Mouse (Mus musculus) heart, embryonic 12.5 days (tissue): ENCODE measurements around the gene Amot. TPM values are rescaled to one million over a fixed set of nuclear protein-coding genes. Genes with fewer than 3 reads are reported as not detected.

ENCODE experiments used
- ATAC-seq: fragments of 200-750 bp; cut with Nextera tagmentation; 2 replicates; pipeline ENCODE4 v1.8.0; 2017; ENCODE audit warnings: moderate TSS enrichment, moderate library complexity; ENCODE audit not compliant: insufficient number of reproducible peaks, low FRiP score
- H3K27ac ChIP-seq: fragments of 300-500 bp; sonication (generic); 2 replicates; pipeline ENCODE4 v1.5.1; 2016; ENCODE audit warnings: mild to moderate bottlenecking, moderate library complexity; ENCODE audit not compliant: poor library complexity, severe bottlenecking
- H3K27me3 ChIP-seq: fragments of 300-500 bp; sonication (generic); replicated peaks from 2 replicates; pipeline ENCODE4 v1.6.1; 2016; ENCODE audit warnings: mild to moderate bottlenecking, moderate library complexity
- H3K36me3 ChIP-seq: fragments of 300-500 bp; sonication (generic); 2 replicates; pipeline ENCODE4 v1.6.1; 2016; ENCODE audit warnings: mild to moderate bottlenecking, moderate library complexity
- H3K4me1 ChIP-seq: fragments of 300-500 bp; sonication (generic); replicated peaks from 2 replicates; pipeline ENCODE4 v1.6.1; 2016; ENCODE audit warnings: mild to moderate bottlenecking
- H3K4me2 ChIP-seq: fragments of 300-500 bp; sonication (generic); 2 replicates; pipeline ENCODE4 v1.6.1; 2016; ENCODE audit warnings: mild to moderate bottlenecking, moderate library complexity
- H3K4me3 ChIP-seq: fragments of 300-500 bp; sonication (generic); 2 replicates; pipeline ENCODE4 v1.5.1; 2016; ENCODE audit warnings: mild to moderate bottlenecking
- H3K9ac ChIP-seq: fragments of 300-500 bp; sonication (generic); 2 replicates; pipeline ENCODE4 v1.6.1; 2016; ENCODE audit warnings: mild to moderate bottlenecking, moderate library complexity
- H3K9me3 ChIP-seq: fragments of 300-500 bp; sonication (generic); replicated peaks from 2 replicates; pipeline ENCODE4 v1.6.1; 2016; ENCODE audit warnings: mild to moderate bottlenecking, moderate library complexity
- WGBS: fragments of 180-500 bp; shearing (Covaris S2); methylation state at CpG from one replicate; pipeline ENCODE4 v1.1.7; 2016; 5-methylcytosine and 5-hydroxymethylcytosine counted together
- polyA plus RNA-seq: library from polyadenylated mRNA; unstranded; fragments of >200 nt; fragmentation: Nextera tagmentation; extraction: Ambion mirVana; gene quantifications from 2 replicates; pipeline ENCODE4 v1.2.1, GENCODE M21; 2016

The Amot gene
- polyA plus RNA-seq, 1 experiment from 2014 or later, result 13.5 TPM

DNA sequence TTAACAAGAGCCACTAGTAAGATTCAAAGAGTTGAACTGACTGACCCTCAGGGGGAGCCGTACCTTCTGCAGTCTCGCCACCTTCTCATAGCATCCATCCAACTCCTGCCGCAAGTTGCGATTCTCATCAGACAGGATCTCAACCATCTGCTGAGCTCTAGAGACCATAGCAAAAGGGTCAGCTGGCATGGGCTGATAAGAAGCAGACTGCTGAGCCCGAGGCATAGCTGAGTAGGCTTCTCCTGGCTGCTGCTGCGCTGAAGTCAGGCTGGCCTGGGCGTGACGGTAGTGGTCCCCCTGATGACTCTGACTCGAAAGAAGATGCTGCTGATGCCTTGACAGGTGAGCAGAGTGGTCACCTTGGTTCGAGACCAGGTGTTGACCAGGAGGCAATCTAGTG lies 25.0 kb downstream of the Amot start:
- Histone ChIP-seq H3K4me2 (no peak overlapping the region), H3K4me1 (0 out of 2 replicates have a peak, but pooled peaks cover 5% of the 10 kb centered on the region), H3K9ac (no peak overlapping the region), H3K9me3 (no peaks in the 10 kb centered on the region), H3K27me3 (no peaks in the 10 kb centered on the region), H3K36me3 (peaks cover 9% of the 10 kb centered on the region), H3K27ac (no peak overlapping the region), H3K4me3 (no peak overlapping the region)
- WGBS, result 67% methylated on average over 10 of the region's 10 CpGs
- peak; percentile 87 for ATAC-seq

DNA sequence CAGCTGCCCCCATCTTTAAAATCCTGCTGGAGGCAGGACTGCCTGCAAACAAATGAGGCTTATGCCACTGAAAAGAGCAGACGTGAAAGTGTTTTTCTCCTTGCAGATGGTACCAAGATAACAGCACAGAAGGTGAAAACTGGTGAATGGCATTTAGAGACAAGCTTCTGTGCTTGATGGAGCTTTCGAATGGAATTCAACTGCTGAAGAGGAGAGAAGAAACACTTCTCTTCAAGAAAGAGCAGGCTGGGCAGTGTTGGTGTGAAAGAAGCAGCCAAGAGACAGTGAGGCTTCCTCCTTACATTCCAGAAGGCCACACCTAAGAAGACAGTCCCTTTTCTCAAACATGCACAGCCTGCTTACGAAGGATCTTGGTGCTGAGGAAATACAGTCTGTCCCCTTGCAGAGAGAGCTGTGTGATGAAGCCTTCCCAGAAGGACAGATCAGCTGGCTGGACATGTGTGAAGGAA lies 27.2 kb downstream of the Amot start:
- Histone ChIP-seq H3K9me3 (no peaks in the 10 kb centered on the region), H3K27ac (no peak overlapping the region), H3K9ac (no peak overlapping the region), H3K4me3 (no peak overlapping the region), H3K27me3 (no peaks in the 10 kb centered on the region), H3K4me1 (0 out of 2 replicates have a peak, but pooled peaks cover 5% of the 10 kb centered on the region), H3K36me3 (peaks cover 9% of the 10 kb centered on the region), H3K4me2 (no peak overlapping the region)
- 60% methylated on average over 3 of the region's 3 CpGs for WGBS
- no peak for ATAC-seq

DNA sequence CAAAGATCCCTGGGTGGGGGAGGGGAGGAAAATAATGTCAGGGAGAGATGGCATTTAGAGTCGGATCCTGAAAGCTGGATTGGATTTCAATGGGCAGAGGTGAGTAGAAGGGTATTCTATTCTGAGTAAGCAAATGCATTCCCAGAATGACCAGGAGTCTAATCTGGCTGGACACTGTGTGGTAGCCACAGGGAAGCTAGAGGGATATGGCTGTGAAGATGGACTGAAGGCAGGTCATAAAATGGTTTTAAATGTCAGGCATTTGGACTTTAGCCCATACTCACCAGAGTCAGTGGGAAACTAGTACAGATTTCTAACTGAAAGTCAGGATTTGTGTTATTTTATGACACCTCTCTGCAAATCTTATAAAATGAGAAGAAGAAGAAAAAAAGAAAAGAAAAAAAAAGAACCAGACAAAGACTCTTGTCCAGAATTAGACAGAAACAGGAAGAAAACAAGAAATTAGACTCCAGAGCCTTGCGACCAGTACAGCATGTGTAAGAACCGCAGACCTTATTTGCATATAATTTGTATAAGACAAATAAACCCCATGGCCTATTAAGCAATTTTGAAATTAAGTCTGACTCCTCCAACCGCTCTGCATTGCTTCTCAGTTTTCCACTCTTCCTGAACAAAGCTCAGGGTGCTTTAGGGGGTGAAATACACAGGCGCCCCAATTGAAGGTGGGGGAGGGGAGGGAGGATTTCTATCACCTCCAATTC lies 27.8 kb downstream of the Amot start:
- H3K9me3 ChIP-seq, result no peaks in the 10 kb centered on the region
- no peaks in the 10 kb centered on the region for H3K4me1 ChIP-seq
- peaks cover 9% of the 10 kb centered on the region for H3K36me3 ChIP-seq
- WGBS, result 75% methylated on average over 5 of the region's 5 CpGs
- no peak overlapping the region for H3K4me2 ChIP-seq
- H3K9ac ChIP-seq, result no peak overlapping the region
- no peak overlapping the region for H3K27ac ChIP-seq
- no peaks in the 10 kb centered on the region for H3K27me3 ChIP-seq
- ATAC-seq, result no peak
- no peak overlapping the region for H3K4me3 ChIP-seq

DNA sequence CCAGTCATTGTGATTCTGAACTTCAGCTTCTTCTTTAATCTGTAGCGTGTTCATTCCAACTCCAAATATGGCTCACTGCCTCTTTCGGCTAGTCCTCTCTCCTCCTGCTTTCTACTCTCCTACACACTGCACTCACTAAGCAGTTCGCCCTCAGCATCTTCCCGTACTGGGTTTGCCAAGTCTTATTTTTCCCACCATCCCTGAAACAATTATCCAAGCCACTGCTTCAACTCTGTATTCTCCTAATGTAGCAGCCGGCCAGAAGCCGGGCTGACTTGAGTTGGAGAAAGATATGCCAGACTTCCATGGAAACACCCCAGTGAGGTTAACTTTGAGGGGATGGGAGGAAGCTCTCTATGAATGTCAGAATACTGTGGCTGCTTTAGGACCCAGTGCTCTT lies 36.7 kb downstream of the Amot start:
- Histone ChIP-seq H3K4me1 (no peaks in the 10 kb centered on the region), H3K4me3 (no peak overlapping the region), H3K4me2 (no peak overlapping the region), H3K27ac (no peak overlapping the region), H3K9ac (no peak overlapping the region), H3K27me3 (no peaks in the 10 kb centered on the region), H3K9me3 (no peaks in the 10 kb centered on the region), H3K36me3 (peaks cover 5% of the 10 kb centered on the region; the same call in 1 of the 2 replicates)
- 82% methylated on average over 6 of the region's 6 CpGs for WGBS
- ATAC-seq, result no peak

DNA sequence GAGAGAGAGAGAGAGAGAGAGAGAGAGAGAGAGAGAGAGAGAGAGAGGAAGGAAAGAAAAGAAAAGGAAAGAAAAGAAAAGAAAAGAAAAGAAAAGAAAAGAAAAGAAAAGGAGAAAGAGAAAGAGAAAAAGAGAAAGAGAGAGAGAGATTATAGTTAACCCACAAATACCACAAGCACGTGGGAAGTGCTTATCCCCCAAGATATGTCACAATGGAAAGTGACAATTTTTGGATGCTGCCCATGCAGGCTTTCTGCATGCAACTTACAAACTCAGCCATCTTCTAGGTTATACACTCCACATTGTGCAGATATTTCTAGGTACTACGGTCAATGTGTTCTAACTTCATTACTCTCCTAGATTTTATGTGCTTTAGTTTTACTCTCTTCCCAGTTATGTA lies 41.5 kb downstream of the Amot start:
- no peak overlapping the region for H3K9ac ChIP-seq
- WGBS, result 75% methylated on average over 2 of the region's 2 CpGs
- H3K36me3 ChIP-seq, result peaks cover 3% of the 10 kb centered on the region; the same call in 1 of the 2 replicates
- no peak overlapping the region for H3K27ac ChIP-seq
- no peak overlapping the region for H3K4me3 ChIP-seq
- no peak overlapping the region for H3K4me2 ChIP-seq
- no peak for ATAC-seq
- no peaks in the 10 kb centered on the region for H3K27me3 ChIP-seq
- no peaks in the 10 kb centered on the region for H3K4me1 ChIP-seq
- no peaks in the 10 kb centered on the region for H3K9me3 ChIP-seq

DNA sequence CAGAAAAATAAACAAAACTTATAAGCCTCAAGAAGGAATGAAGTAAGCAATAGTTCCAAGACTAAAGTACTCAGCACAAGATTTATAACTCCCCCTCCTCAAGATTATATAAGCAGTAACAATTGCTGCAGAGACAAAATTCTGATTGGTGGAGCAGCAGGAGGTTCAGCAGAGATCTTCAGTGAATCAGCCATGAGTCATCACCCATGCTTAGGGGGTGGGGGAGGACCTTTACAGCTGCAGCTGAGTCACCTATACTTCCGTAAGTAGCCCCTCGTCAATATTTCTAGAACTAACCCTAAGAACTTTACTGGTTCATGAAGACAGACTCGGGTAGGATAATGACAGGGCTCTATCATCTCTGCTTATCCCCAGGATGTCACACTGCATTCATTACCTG lies 43.6 kb downstream of the Amot start:
- Histone ChIP-seq H3K27me3 (no peaks in the 10 kb centered on the region), H3K4me1 (no peaks in the 10 kb centered on the region), H3K27ac (no peak overlapping the region), H3K4me3 (no peak overlapping the region), H3K9ac (no peak overlapping the region), H3K4me2 (no peak overlapping the region), H3K36me3 (peaks cover 3% of the 10 kb centered on the region; the same call in 1 of the 2 replicates), H3K9me3 (no peaks in the 10 kb centered on the region)
- WGBS, result 73% methylated on average over 3 of the region's 3 CpGs
- ATAC-seq, result no peak

DNA sequence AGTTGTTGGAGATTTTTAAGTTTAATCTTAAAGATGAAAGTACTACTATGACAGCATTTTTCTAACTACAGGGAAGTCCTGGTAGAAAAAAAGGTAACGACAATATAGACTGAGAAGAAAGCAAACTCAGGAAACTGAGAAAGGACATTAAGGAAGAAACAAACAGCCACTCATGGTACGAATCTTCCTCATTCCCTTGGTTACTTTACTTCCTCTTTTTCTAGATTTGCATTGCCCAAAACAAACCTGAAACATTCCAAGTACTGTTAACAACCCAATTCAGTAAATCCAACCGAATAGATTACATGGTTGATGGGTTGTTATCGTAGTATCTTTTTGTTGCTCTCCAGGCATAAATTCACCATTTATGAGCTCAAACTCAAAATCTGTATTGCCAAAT lies 48.7 kb downstream of the Amot start:
- Histone ChIP-seq H3K9ac (no peak overlapping the region), H3K27ac (no peak overlapping the region), H3K9me3 (no peaks in the 10 kb centered on the region), H3K36me3 (peaks cover 8% of the 10 kb centered on the region), H3K4me3 (no peak overlapping the region), H3K4me1 (no peaks in the 10 kb centered on the region), H3K4me2 (no peak overlapping the region), H3K27me3 (no peaks in the 10 kb centered on the region)
- 75% methylated on average over 4 of the region's 4 CpGs for WGBS
- no peak for ATAC-seq

DNA sequence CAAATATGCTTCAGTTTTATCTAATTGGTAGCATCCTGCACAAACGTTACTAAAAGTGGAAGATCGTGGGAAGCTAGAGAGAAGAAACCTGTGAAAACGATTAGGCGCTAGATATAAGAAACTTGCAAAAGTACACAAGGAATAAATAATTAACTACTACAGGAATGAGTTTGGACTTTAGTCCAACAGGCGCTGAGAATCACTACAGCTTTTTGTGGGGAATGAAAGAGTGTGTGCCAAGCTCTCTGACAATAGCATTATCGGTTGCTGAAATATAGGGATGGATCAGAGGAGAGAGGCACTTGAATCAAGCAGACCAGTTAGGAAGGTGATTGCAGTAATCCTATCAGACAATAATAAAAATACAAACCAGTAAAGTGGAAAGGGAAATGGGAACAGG lies 49.4 kb downstream of the Amot start:
- Histone ChIP-seq H3K4me2 (no peak overlapping the region), H3K27ac (no peak overlapping the region), H3K4me3 (no peak overlapping the region), H3K4me1 (no peaks in the 10 kb centered on the region), H3K9me3 (no peaks in the 10 kb centered on the region), H3K27me3 (no peaks in the 10 kb centered on the region), H3K9ac (no peak overlapping the region), H3K36me3 (peaks cover 12% of the 10 kb centered on the region)
- no peak for ATAC-seq
- WGBS, result 88% methylated on average over 6 of the region's 6 CpGs

DNA sequence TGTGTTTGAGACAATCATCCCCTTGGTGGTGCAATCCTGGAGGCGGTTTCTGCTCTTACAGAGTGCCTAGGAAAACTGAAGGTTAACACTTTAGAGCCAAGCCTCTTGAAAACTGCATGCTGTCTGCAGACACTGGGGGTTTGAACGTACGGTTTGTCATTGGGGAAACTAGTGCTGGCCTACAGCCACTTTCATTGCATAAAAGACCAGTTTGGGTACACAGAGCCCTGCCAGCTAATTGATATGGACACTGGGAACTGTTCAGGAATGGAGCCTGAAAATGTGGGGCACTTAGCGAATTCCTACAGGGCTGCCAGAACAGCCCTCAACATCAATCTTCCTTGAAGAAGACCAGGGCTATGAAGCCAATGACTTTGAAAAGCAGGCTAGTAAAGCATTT lies 50.2 kb downstream of the Amot start:
- no peaks in the 10 kb centered on the region for H3K9me3 ChIP-seq
- no peak overlapping the region for H3K9ac ChIP-seq
- H3K27ac ChIP-seq, result no peak overlapping the region
- no peak overlapping the region for H3K4me3 ChIP-seq
- H3K4me2 ChIP-seq, result no peak overlapping the region
- H3K4me1 ChIP-seq, result no peaks in the 10 kb centered on the region
- H3K36me3 ChIP-seq, result peaks cover 18% of the 10 kb centered on the region
- no peaks in the 10 kb centered on the region for H3K27me3 ChIP-seq
- 67% methylated on average over 4 of the region's 4 CpGs for WGBS
- no peak for ATAC-seq

DNA sequence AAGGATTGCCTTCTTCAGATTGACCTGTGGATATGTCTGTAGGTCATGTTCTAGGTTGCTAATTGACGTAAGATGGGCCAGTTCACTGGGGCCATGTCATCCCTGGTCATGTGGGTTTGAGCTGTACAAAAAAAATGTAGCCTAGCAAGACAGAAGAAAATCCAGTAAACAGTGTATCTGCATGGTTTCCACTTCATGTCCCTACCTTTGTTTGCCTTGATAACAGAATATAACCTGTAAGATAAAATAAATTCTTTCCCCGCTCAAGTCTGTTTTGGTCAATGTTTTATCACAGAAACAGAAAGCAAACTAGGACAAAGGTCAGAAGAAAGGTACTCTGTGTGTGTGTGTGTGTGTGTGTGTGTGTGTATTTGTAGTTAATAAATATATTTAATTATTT lies 63.5 kb downstream of the Amot start:
- H3K9ac ChIP-seq, result no peak overlapping the region
- no peak overlapping the region for H3K4me2 ChIP-seq
- no peak overlapping the region for H3K4me3 ChIP-seq
- no peak overlapping the region for H3K27ac ChIP-seq
- no peaks in the 10 kb centered on the region for H3K36me3 ChIP-seq
- no peaks in the 10 kb centered on the region for H3K9me3 ChIP-seq
- no peaks in the 10 kb centered on the region for H3K27me3 ChIP-seq
- no peaks in the 10 kb centered on the region for H3K4me1 ChIP-seq
- no peak for ATAC-seq
- WGBS, result 80% methylated on average over 2 of the region's 2 CpGs

DNA sequence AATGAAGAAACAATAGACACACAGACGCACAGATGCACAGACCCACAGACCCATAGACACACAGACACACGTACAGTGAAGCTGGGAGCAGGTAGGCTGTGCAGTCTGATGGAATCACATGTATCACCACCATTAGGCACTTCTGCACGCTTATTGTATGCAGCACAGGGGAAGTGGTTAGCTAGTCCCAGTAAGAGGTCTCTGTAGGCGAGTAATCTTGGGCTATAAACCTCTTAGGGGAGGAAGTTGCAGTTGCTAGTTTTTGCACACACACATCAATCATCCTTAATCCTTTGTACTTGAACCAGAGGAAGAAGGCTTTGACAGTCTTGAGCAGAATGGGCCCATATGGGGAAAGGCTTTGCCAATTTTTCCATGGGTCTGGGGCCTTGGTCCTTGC lies 71.3 kb downstream of the Amot start:
- no peak for ATAC-seq
- H3K9me3 ChIP-seq, result no peaks in the 10 kb centered on the region
- no peaks in the 10 kb centered on the region for H3K4me1 ChIP-seq
- H3K4me2 ChIP-seq, result no peak overlapping the region
- no peak overlapping the region for H3K27ac ChIP-seq
- 69% methylated on average over 4 of the region's 4 CpGs for WGBS
- H3K27me3 ChIP-seq, result no peaks in the 10 kb centered on the region
- no peak overlapping the region for H3K4me3 ChIP-seq
- no peak overlapping the region for H3K9ac ChIP-seq
- H3K36me3 ChIP-seq, result no peaks in the 10 kb centered on the region
